Mouse (Mus musculus) C2C12 (cell line): ENCODE measurements at regions not wholly inside any gene's neighbourhood (a gene's known extent, or its start where the extent isn't known, plus 50 kb on each side); places are given as distances from the start of the nearest gene placed in this dataset.

ENCODE experiments used
- H3K27me3 ChIP-seq: one replicate; pipeline ENCODE4 v1.6.1; 2011; ENCODE audit not compliant: control insufficient read depth, insufficient read depth, insufficient read length
- H3K36me3 ChIP-seq: one replicate; pipeline ENCODE4 v1.6.1; 2011; ENCODE audit not compliant: control insufficient read depth, insufficient read depth
- H3K4me3 ChIP-seq: one replicate; pipeline ENCODE4 v1.5.1; 2011; ENCODE audit warnings: mild to moderate bottlenecking, control low read depth; ENCODE audit not compliant: poor library complexity, insufficient read depth, severe bottlenecking
- H3K79me2 ChIP-seq: one replicate; pipeline ENCODE4 v1.6.1; 2011; ENCODE audit not compliant: control insufficient read depth, insufficient read depth
- H3K79me3 ChIP-seq: one replicate; pipeline ENCODE4 v1.6.1; 2011; ENCODE audit warnings: low read depth, control low read depth
- H3ac ChIP-seq: one replicate; pipeline ENCODE3; 2011; ENCODE audit warnings: low read depth; ENCODE audit not compliant: control insufficient read depth, insufficient read length
- CEBPB ChIP-seq: IDR thresholded peaks from one replicate; pipeline ENCODE4 v1.6.1; 2011; ENCODE audit warnings: low read depth, mild to moderate bottlenecking, control low read depth, moderate library complexity
- CTCF ChIP-seq: IDR thresholded peaks from one replicate; pipeline ENCODE4 v1.5.1; 2011; ENCODE audit not compliant: control insufficient read depth, insufficient read depth, insufficient read length
- FOSL1 ChIP-seq: IDR thresholded peaks from one replicate; pipeline ENCODE4 v1.8.0; 2011; ENCODE audit warnings: mild to moderate bottlenecking, low read length; ENCODE audit not compliant: poor library complexity, insufficient read depth, severe bottlenecking
- MAX ChIP-seq: IDR thresholded peaks from one replicate; pipeline ENCODE4 v1.6.1; 2011; ENCODE audit warnings: mild to moderate bottlenecking, control low read depth
- MYOD1 ChIP-seq: IDR thresholded peaks from one replicate; pipeline ENCODE4 v1.6.1; 2011; ENCODE audit warnings: low read depth; ENCODE audit not compliant: control insufficient read depth, insufficient read length
- MYOG ChIP-seq: IDR thresholded peaks from one replicate; pipeline ENCODE4 v1.6.1; 2011; ENCODE audit not compliant: control insufficient read depth, insufficient read length; ENCODE audit errors: extremely low read depth
- USF1 ChIP-seq: IDR thresholded peaks from one replicate; pipeline ENCODE4 v1.6.1; 2011; ENCODE audit warnings: low read depth, mild to moderate bottlenecking, control low read depth, moderate library complexity

DNA sequence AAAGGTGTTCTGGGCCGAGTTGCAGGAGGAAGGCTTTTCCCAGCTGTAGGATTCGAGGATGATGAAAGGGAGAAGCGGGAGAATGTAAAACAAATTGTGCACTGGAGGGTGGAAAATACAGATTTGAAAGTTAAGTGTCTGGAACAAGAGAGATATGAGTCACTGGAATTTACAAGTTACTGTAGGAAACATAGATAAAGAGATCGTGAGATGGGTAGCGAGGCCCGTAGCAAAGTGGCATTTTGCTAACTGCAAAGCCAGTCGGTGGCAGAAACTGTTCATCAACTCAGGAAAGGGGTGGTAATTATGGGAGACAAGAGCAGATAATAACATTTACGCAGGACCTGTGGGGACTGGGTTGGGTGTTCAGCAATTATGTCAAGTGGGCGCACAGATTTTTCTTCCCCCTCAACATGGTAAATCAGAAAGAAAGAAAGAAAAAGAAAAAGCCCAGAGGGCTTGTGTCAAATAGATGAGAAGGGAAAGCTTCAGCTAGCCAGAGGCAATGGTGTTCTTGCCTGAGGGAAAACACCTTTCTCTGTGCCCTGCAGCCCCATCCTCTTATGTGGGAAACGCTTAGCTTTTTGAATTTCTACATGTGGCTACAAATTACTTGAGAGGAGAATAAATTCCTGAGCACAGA is 87.2 kb downstream of the Foxb1 start:
- H3K79me3 ChIP-seq = no peaks in the 10 kb centered on the region
- no peaks in the 10 kb centered on the region for H3K36me3 ChIP-seq
- TF ChIP-seq MYOG (no peak), FOSL1 (no peak), USF1 (no peak), MYOD1 (no peak), CEBPB (no peak), MAX (no peak), CTCF (no peak)
- H3K79me2 ChIP-seq = no peaks in the 10 kb centered on the region
- H3ac ChIP-seq = no peak overlapping the region
- H3K27me3 ChIP-seq = peaks cover 35% of the 10 kb centered on the region
- no peak overlapping the region for H3K4me3 ChIP-seq

DNA sequence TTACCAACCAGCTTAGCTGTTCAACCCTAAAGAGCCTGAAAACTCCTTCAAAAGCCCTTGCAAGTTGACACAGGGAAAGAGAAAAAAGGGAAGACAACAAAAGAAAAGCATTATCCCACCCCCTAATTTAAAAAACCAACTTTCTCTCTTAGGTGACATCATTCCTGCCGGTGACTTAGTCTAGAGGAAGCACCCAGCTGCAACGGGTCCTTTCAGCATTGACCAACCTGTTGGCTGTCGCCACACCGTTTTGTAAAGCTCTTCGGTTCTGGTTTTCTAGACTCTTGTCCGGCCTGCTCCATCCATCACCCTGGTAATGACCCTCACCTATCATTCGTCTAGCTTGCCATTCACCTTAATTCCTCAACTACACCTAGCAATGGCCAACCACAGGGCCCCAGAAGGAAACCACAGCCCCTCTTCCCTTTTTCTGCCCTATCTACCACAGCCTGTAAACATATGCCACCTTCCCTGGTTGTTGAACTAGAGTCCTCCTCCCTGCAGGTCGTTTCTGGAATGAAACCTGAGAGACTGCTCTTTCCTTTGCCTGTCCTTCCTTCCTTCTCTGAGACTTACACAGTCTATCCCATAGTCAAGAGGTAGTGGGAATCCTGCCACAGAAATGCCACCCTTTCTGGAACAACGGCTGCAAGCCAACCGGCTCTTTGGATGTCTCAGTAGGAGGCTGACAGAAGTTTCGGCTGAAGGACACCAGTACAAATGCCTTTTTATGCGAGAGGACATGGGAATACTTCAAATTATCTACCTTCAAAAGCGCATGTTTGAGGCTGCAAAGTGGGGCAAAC is 87.9 kb downstream of the Foxb1 start:
- Histone ChIP-seq H3K4me3 (no peak overlapping the region), H3ac (no peak overlapping the region), H3K79me3 (no peaks in the 10 kb centered on the region), H3K79me2 (no peaks in the 10 kb centered on the region), H3K36me3 (no peaks in the 10 kb centered on the region), H3K27me3 (peaks cover 40% of the 10 kb centered on the region)
- no peak for TF ChIP-seq FOSL1
- TF ChIP-seq CEBPB = no peak
- no peak for TF ChIP-seq MAX

DNA sequence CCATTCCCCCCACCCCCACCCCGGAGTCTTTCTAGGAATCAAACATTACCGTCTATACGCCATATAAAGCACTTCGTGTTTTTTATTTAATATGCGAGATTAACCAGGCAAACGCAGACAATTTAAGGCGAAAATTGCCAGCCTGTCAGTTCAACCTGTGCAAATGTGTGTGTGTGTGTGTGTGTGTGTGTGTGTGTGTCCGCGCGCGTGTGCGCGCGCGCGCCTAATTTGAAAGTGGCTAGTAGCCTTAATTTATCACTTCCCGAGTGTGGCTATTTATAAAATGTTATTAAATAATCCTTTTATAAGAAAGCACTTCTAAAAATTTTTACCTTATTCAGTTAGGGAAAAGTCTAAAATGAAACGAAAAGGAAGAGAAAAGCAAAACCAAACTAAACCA is 89.5 kb downstream of the Foxb1 start:
- Histone ChIP-seq H3ac (no peak overlapping the region), H3K27me3 (peaks cover 44% of the 10 kb centered on the region), H3K4me3 (no peak overlapping the region), H3K36me3 (no peaks in the 10 kb centered on the region), H3K79me3 (no peaks in the 10 kb centered on the region), H3K79me2 (no peaks in the 10 kb centered on the region)
- TF ChIP-seq MAX = no peak
- no peak for TF ChIP-seq MYOG
- TF ChIP-seq MYOD1 = no peak
- TF ChIP-seq CEBPB = no peak
- TF ChIP-seq FOSL1 = no peak
- TF ChIP-seq USF1 = no peak
- TF ChIP-seq CTCF = no peak

DNA sequence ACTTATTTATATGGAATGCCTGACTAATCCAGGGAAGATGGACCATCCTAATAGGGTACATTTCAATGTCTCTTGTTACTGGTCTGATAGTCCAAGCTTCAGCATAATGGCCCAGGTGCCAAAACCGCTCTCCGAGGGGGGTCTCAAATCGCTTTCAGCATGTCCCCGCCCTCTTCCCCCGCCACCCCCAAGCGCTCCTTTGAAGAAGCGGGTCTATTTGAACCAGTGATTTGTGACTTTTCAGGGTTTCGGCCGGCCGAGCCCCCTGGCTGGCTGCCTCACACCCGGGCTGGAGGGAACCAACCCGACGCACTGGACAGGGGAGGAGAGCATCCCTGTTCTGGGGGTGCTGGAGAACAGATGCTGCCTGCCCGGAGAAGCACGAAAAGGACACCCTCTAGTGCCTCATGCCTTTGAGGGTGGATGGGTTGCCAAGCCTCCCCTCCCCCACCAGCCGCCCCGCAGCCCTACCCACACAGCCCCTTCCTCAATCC is 90.1 kb downstream of the Foxb1 start:
- H3K4me3 ChIP-seq = no peak overlapping the region
- TF ChIP-seq USF1 (no peak), MYOD1 (no peak), MYOG (no peak), FOSL1 (no peak), MAX (no peak), CTCF (no peak), CEBPB (no peak)
- peaks cover 44% of the 10 kb centered on the region for H3K27me3 ChIP-seq
- no peak overlapping the region for H3ac ChIP-seq
- no peaks in the 10 kb centered on the region for H3K79me2 ChIP-seq
- H3K36me3 ChIP-seq = no peaks in the 10 kb centered on the region
- no peaks in the 10 kb centered on the region for H3K79me3 ChIP-seq

DNA sequence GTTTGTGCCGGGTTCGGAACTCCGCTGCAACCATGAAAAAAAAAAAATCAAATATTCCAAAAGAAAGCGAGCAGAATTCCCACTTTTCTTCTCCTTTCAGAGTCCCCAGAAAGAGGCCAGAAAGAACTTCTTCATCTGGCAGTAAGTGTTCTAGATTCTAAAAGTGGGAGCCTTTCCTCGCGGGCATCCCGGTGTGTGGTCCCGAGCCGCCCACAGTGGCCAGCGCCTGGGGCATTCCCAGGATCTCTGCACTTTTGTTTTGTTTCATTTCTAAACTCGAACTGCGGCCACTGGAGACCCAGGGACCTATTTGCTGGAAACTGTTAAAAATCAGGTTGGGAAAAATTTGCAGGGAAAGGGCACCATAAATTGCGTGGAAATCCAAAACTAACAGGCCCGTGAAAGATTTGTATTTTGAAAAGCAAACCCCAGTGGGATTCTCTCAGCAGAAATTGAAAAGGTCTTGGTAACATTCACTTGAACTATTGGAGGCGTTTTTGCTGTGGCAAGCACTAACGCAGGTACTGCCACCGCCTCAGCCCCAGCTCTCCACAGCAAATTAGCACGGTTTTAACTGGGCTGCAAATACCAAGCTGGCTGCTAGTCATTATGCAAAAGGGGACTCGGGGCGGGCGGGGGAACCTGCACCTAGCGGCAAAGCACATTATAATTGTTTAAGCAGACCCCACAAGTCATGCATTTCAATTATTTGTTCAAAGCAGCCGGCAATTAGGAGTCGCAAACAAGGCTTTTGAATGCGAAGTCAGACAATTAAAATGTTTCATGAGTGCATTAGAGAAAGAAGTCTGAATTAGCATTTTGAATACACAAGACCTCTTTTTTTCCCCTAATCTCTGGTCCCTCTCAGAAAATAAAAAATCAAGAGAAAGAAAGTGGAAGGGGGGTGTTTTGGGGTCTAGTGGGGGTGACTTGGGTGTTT is 90.9 kb downstream of the Foxb1 start:
- no peaks in the 10 kb centered on the region for H3K36me3 ChIP-seq
- no peak overlapping the region for H3K4me3 ChIP-seq
- H3K79me3 ChIP-seq = no peaks in the 10 kb centered on the region
- no peaks in the 10 kb centered on the region for H3K79me2 ChIP-seq
- TF ChIP-seq MYOG = no peak
- peaks cover 44% of the 10 kb centered on the region for H3K27me3 ChIP-seq
- H3ac ChIP-seq = no peak overlapping the region
